Mouse (Mus musculus): ENCODE data around the gene Kalrn.

DNA sequence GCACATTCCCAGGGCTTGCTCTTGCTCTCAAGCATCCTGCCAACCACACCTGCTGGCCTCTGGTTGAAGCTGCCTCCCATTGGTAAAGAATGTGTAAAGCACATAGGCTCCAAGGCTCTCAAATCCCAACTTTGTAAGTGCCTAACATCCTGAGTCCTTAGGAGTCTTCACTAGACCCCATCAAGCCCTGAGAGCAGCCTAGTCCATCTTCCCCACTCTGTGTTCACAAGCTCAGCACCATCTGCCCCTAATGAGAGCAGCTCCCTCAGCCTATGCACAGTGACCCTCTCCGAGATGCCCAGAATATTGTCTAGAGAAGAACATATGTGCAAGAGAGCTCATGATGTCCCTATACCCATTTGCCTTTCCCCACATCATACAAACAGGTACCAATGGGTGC lies 78.6 kb downstream of the Kalrn start:
- TF ChIP-seq EP300 (IDR thresholded peaks at IDR 0.05; ENCODE audit: low read depth) (no peak), CTCF (IDR thresholded peaks at IDR 0.05; ENCODE audit: low read depth) (no peak)

Measured in heart, postnatal 0 days (tissue).